Mouse (Mus musculus) CD4-positive, CD25-positive, alpha-beta regulatory T cell, adult 2 months (primary cell): Measurements from ENCODE around the gene Zfp61.

Experiments used
- DNase-seq: peaks from one replicate; pipeline ENCODE4 v3.0.0-alpha.2; 2012; ENCODE audit warnings: low read depth, low spot score

Zfp61 gene

GRCm38 (mm10) chr7:24300771-24301282 is at the start of gene Zfp61:
Zfp61 (minus strand) TSS chr7:24301232.
- DNase-seq, result peak; percentile 63

DNA sequence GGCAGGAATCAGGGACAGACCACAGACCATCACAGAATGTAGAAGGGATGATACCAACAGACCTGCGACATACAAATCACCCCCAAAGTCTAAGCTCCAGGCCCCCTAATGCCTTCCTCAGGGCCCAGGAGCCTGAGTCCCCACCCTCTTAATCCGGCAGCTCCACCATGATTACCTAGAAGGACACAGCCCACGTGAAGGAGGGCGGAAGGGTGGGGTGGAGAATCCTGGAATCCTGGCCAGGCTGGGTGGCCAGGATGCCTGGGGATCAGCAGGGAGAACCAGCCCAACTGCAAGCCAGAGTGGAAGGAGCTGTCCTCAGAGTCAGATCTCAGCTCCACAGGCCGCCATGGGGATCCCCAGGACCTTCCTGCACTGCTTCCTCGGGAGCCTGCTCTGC is 47.9 kb upstream of the Zfp61 start, which contains the start of gene Lypd5:
Gene Lypd5 (plus strand): TSS at position 301 of the 400 bp plus-strand sequence.
- DNase-seq, result no peak

- peak; percentile 33 for DNase-seq
Measured at GRCm38 (mm10) chr7:24346444-24346843, 45.4 kb upstream of the Zfp61 start.

GRCm38 (mm10) chr7:24343701-24344272 is 42.8 kb upstream of the Zfp61 start:
- DNase-seq, result no peak

DNA sequence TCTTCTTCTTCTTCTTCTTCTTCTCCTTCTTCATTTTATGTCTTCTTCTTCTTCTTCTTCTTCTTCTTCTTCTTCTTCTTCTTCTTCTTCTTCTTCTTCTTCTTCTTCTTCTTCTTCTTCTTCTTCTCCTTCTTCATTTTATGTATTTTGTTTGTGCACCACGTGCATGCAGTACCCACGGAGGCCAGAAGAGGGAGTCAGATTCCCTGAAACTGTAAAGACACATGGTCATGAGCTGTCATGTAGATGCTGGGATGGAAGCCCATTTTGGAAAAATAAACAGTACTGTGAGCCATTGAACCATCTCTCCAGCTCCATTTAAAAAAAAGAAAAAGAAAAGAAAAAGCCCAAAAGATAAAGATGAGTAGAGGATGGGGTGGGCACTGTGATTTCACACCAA is 37.2 kb upstream of the Zfp61 start:
- DNase-seq, result peak; percentile 37

- peak; percentile 89 for DNase-seq
Measured at GRCm38 (mm10) chr7:24335699-24336309, 34.8 kb upstream of the Zfp61 start.

DNA sequence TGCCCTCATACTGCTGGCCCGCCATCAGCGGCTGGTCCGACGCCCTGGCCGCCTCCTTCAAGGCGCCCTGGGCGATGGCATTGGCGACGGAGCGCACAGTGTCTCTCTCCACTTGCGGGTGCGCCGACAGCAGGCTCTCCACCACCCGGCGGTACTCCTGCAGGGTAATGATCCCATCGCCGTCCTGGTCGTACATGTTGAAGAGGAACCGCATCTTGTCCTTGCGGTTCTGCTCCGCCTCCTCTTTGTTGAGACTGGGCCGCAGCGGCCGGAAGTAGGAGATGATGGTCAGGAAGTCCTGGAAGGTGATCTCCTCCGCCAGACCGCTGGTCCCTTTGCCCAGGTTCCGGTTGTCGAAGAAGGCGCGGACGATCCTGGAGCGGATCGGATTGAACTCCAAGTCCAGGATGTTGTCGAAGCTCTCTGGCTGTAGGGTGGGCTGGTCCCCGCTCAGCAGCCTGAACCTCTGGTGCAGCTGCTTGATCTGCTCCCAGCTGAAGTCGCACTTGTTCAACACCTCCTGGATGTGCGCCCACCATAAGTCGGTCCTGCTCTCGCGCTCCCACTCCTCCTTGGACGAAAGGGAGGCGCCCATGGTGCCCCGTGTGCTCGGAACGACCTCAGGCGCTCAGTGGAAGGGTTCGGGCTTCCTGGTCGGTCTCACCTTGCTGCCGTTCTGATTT is 32.4 kb upstream of the Zfp61 start, which contains the start of gene Tescl:
Gene Tescl (minus strand): TSS at position 633 of the 683 bp plus-strand sequence.
- DNase-seq, result no peak

DNA sequence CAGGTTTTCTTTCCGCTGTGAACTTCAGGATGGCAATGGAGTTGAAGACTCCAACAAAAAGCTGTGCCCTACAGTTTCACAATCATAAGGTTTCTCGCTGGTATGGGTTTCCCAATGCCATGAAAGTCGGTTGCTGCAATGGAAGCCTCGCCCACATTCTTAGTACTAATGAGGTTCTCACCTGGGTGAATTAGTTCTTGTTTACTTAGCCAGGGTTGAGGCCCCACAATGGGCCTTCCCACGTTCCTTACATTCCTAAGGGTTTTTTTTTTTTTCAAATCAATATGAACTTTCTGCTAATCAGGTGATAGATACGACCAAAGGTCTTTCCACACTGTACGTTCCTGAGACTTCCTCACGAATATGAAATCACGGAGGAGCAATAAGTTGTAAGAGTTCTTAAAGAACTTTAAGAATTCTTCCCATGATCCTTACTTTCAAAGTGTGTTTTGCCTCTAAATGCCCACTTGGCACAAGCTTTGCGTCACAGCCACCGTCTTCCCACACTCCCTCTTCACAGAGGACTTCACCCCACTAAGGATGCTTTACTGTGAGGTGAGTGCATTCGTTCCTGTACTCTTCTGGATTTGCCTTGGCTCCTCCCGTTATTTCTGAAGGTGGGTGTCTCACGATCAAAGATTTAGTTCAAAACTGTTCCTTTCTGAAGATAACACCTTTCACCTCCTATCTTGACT is 26.4 kb upstream of the Zfp61 start:
- DNase-seq, result no peak

- no peak for DNase-seq
Measured at GRCm38 (mm10) chr7:24326273-24327135, 25.5 kb upstream of the Zfp61 start.

GRCm38 (mm10) chr7:24325675-24326128 is 24.7 kb upstream of the Zfp61 start:
- no peak for DNase-seq

- no peak for DNase-seq
Measured at GRCm38 (mm10) chr7:24325197-24325596, 24.2 kb upstream of the Zfp61 start.

- DNase-seq, result no peak
Measured at GRCm38 (mm10) chr7:24322593-24322992, 21.6 kb upstream of the Zfp61 start.

DNA sequence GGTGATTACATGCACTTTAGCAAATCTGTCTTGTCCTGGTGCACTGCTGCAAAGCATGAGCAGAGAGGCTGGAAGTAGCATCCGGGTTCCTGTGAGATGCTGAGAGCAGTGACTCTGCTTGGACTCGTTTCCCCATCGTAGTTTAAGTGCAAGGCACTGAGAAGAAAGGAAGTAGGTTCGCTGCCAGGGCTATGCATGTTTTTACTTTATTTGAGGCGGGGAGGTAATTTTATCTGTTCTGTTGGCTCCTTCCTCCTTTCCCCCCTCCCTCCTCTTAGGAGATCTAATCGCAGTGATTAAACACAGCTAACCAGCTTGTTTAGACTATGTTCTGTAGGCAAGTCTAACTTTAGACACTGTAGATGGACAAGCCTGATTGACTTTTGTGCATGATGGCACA is 17.9 kb upstream of the Zfp61 start:
- peak; percentile 22 for DNase-seq

GRCm38 (mm10) chr7:24316567-24317092 is 15.6 kb upstream of the Zfp61 start, which contains the start of gene Zfp94:
Zfp94 (minus strand) TSS chr7:24316666.
- DNase-seq, result peak; percentile 94

DNA sequence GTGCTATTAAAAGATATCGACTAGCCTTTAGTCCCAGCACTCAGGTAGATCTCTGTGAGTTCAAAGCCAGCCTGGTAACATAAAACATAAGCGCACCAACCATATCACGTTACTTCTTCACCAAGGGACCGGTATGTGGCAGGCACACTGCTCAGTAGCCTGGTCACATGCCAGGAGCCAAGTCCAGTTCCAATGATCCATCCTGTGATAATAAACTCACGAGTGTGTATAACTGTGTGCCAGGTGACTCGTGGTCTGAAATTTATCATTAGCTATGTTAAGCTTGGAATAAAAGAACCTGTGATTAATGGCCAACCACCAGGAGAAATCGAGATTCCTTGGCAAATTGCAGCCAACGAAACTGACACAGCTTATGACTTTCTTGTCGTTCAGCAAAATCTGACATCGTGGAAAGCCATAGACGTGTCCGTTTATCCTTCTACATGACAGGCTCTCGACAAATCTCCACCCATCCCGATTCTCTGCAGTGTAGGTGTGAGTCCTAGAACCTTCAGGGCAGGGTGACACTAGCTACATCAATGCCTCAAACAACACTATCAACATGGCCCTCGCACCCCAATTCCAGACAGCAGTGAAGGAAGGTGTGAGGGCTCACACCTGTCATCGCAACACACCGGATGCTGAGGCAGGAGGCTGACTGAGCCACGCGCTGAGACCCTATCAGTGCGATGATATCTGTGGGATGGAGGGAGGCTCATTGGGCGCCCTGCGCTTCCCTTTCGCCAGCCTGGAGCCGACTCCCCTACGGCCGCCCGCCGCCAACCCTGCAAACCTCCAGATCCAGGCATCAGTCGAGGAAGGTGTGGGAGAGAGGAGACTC is 14.9 kb upstream of the Zfp61 start:
- no peak for DNase-seq

GRCm38 (mm10) chr7:24299823-24300481 is 1.1 kb downstream of the Zfp61 start:
- no peak for DNase-seq

GRCm38 (mm10) chr7:24298973-24299708 is 1.9 kb downstream of the Zfp61 start:
- peak; percentile 87 for DNase-seq

DNA sequence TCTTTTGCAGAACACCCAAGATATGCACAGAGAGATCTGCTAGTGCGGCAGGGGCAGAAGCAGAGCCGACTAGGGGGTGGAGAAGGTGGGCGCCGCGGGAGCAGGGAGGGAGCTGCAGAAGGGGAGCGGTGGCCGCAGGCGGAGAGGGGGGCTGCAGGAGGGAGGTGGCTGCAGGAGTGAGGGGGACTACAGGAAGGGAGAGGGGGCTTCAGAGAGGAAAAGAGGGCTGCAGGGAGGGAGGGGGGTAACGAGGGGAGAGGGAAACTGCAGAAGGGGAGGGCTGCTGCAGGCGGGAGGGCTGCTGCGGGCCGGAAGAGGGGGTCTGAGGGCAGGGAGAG is 2.4 kb downstream of the Zfp61 start:
- DNase-seq, result no peak
